Mouse (Mus musculus) lung, postnatal 0 days (tissue): ENCODE data around the gene Ccnl2. TPM values are rescaled to one million over a fixed set of nuclear protein-coding genes. Genes with fewer than 3 reads are reported as not detected.

Source experiments
- ATAC-seq: fragments of 200-750 bp; cut with Nextera tagmentation; 2 replicates; pipeline ENCODE4 v1.8.0; 2017; ENCODE audit warnings: moderate library complexity
- DNase-seq: peaks from one replicate; pipeline ENCODE4 v3.0.0-alpha.2; 2016; ENCODE audit warnings: low spot score
- H3K27ac ChIP-seq: fragments of 300-500 bp; sonication (generic); 2 replicates; pipeline ENCODE4 v1.5.1; 2014; ENCODE audit warnings: antibody characterized with exemption, mild to moderate bottlenecking, low read length, mixed read lengths
- H3K27me3 ChIP-seq: fragments of 300-500 bp; sonication (generic); replicated peaks from 2 replicates; pipeline ENCODE4 v1.6.1; 2014; ENCODE audit warnings: low read length, mixed read lengths; ENCODE audit not compliant: insufficient read depth
- H3K36me3 ChIP-seq: fragments of 300-500 bp; sonication (generic); 2 replicates; pipeline ENCODE4 v1.6.1; 2014; ENCODE audit warnings: low read length, mixed read lengths; ENCODE audit not compliant: insufficient read depth
- H3K4me1 ChIP-seq: fragments of 300-500 bp; sonication (generic); 2 replicates; pipeline ENCODE4 v1.6.1; 2014; ENCODE audit warnings: antibody characterized with exemption, low read depth, low read length, mixed read lengths; ENCODE audit not compliant: insufficient read depth
- H3K4me2 ChIP-seq: fragments of 300-500 bp; sonication (generic); replicated peaks from 2 replicates; pipeline ENCODE4 v1.6.1; 2014; ENCODE audit warnings: low read depth, mild to moderate bottlenecking, low read length, moderate library complexity, mixed read lengths
- H3K4me3 ChIP-seq: fragments of 300-500 bp; sonication (generic); 2 replicates; pipeline ENCODE4 v1.5.1; 2014; ENCODE audit warnings: low read depth, low read length
- H3K9ac ChIP-seq: fragments of 300-500 bp; sonication (generic); replicated peaks from 2 replicates; pipeline ENCODE4 v1.6.1; 2014; ENCODE audit warnings: low read depth, mild to moderate bottlenecking
- H3K9me3 ChIP-seq: fragments of 300-500 bp; sonication (generic); 2 replicates; pipeline ENCODE4 v1.6.1; 2016; ENCODE audit warnings: low read length, mixed read lengths
- CTCF ChIP-seq: IDR thresholded peaks from 2 replicates; pipeline ENCODE4 v1.5.1; 2016; ENCODE audit warnings: antibody characterized with exemption, mild to moderate bottlenecking
- EP300 ChIP-seq: IDR thresholded peaks from 2 replicates; pipeline ENCODE4 v1.6.1; 2016; ENCODE audit warnings: antibody characterized with exemption, mild to moderate bottlenecking, control low read depth
- WGBS: fragments of 180-500 bp; shearing (Covaris S2); extraction: QIAGEN DNeasy Blood & Tissue Kit; methylation state at CpG from one replicate; pipeline ENCODE4 v1.1.7; 2014; 5-methylcytosine and 5-hydroxymethylcytosine counted together
- polyA plus RNA-seq: library from polyadenylated mRNA; unstranded; fragments of >200 nt; fragmentation: Nextera tagmentation; extraction: Ambion mirVana; gene quantifications from 2 replicates; pipeline ENCODE4 v1.2.1, GENCODE M21; 2015

Ccnl2 gene
- polyA plus RNA-seq, 1 experiment from 2014 or later, result 110 TPM

- 82% methylated on average over 4 of the region's 4 CpGs for WGBS
- no peak overlapping the region for H3K4me2 ChIP-seq
Observed at GRCm38 (mm10) chr4:155779498-155779897, 32.8 kb upstream of the Ccnl2 start.

GRCm38 (mm10) chr4:155780895-155781294 lies 31.4 kb upstream of the Ccnl2 start:
- WGBS, result 17% methylated on average over 6 of the region's 6 CpGs

More at GRCm38 (mm10) chr4:155779498-155779897, 32.8 kb upstream of the Ccnl2 start:
- ATAC-seq (no peak), DNase-seq (no peak)
- no peak for TF ChIP-seq EP300
- Histone ChIP-seq H3K27me3 (no peaks in the 10 kb centered on the region), H3K9me3 (no peaks in the 10 kb centered on the region), H3K27ac (no peak overlapping the region), H3K4me3 (no peak overlapping the region), H3K4me1 (peaks cover 11% of the 10 kb centered on the region), H3K9ac (no peak overlapping the region), H3K36me3 (no peaks in the 10 kb centered on the region)

GRCm38 (mm10) chr4:155783486-155784080 lies 28.7 kb upstream of the Ccnl2 start:
- Histone ChIP-seq H3K4me2 (peak overlapping the region; percentile 61), H3K4me1 (no peaks in the 10 kb centered on the region), H3K4me3 (peak overlapping the region; percentile 47), H3K9me3 (no peaks in the 10 kb centered on the region), H3K27me3 (no peaks in the 10 kb centered on the region), H3K36me3 (no peaks in the 10 kb centered on the region), H3K9ac (no peak overlapping the region), H3K27ac (no peak overlapping the region; the same call in 1 of the 2 replicates)
- DNase-seq, result no peak
- no peak for ATAC-seq
- WGBS, result 35% methylated on average over 16 of the region's 16 CpGs
- TF ChIP-seq CTCF (no peak), EP300 (no peak)

More at GRCm38 (mm10) chr4:155780895-155781294, 31.4 kb upstream of the Ccnl2 start:
- H3K27me3 ChIP-seq, result no peaks in the 10 kb centered on the region
- TF ChIP-seq CTCF (no peak), EP300 (no peak)
- no peaks in the 10 kb centered on the region for H3K36me3 ChIP-seq
- 0 out of 2 replicates have a peak, but pooled peaks cover 4% of the 10 kb centered on the region for H3K4me1 ChIP-seq
- H3K9ac ChIP-seq, result no peak overlapping the region
- H3K4me2 ChIP-seq, result no peak overlapping the region
- peak overlapping the region; percentile 20; the same call in 1 of the 2 replicates for H3K27ac ChIP-seq
- no peak overlapping the region for H3K4me3 ChIP-seq
- H3K9me3 ChIP-seq, result no peaks in the 10 kb centered on the region
- peak; percentile 53 for DNase-seq
- ATAC-seq, result peak; percentile 40

GRCm38 (mm10) chr4:155784081-155784701 lies 28.1 kb upstream of the Ccnl2 start:
- peak; percentile 85 for ATAC-seq
- H3K9me3 ChIP-seq, result no peaks in the 10 kb centered on the region
- 3% methylated on average over 52 of the region's 52 CpGs for WGBS
- DNase-seq, result peak; percentile 85
- no peaks in the 10 kb centered on the region for H3K4me1 ChIP-seq
- H3K4me2 ChIP-seq, result peak overlapping the region; percentile 61
- no peaks in the 10 kb centered on the region for H3K36me3 ChIP-seq
- peak overlapping the region; percentile 47 for H3K4me3 ChIP-seq
- peak overlapping the region; percentile 53 for H3K9ac ChIP-seq
- H3K27me3 ChIP-seq, result no peaks in the 10 kb centered on the region
- peak overlapping the region; percentile 64; the same call in 1 of the 2 replicates for H3K27ac ChIP-seq
- TF ChIP-seq EP300 (no peak), CTCF (peak; percentile 82)

GRCm38 (mm10) chr4:155785246-155785645 lies 27.0 kb upstream of the Ccnl2 start:
- H3K9me3 ChIP-seq, result no peaks in the 10 kb centered on the region
- DNase-seq (no peak), ATAC-seq (no peak)
- WGBS, result 79% methylated on average over 10 of the region's 10 CpGs
- H3K4me3 ChIP-seq, result no peak overlapping the region
- H3K27me3 ChIP-seq, result no peaks in the 10 kb centered on the region
- no peak overlapping the region for H3K27ac ChIP-seq
- H3K9ac ChIP-seq, result no peak overlapping the region
- no peak for TF ChIP-seq EP300
- TF ChIP-seq CTCF, result no peak
- no peaks in the 10 kb centered on the region for H3K36me3 ChIP-seq
- no peaks in the 10 kb centered on the region for H3K4me1 ChIP-seq
- H3K4me2 ChIP-seq, result no peak overlapping the region

GRCm38 (mm10) chr4:155785819-155786218 lies 26.5 kb upstream of the Ccnl2 start, which contains the start of gene Tmem88b:
Gene Tmem88b (minus strand): TSS chr4:155785874.
- whole genome bisulfite sequencing, result 62% methylated on average over 5 of the region's 5 CpGs
- ATAC-seq, result no peak
- Histone ChIP-seq H3K36me3 (no peaks in the 10 kb centered on the region), H3K4me3 (no peak within 1 kb of the TSS), H3K9me3 (no peaks in the 10 kb centered on the region), H3K4me1 (no peaks in the 10 kb centered on the region), H3K9ac (no peak within 1 kb of the TSS), H3K27ac (no peak within 1 kb of the TSS), H3K27me3 (no peaks in the 10 kb centered on the region), H3K4me2 (peak within 1 kb of the TSS; percentile 61; the same call in 1 of the 2 replicates)
- TF ChIP-seq EP300 (no peak), CTCF (peak; percentile 27)
- DNase-seq, result no peak
